Mouse (Mus musculus) layer of hippocampus, postnatal 25 days (tissue): ENCODE measurements around the gene Styx. TPM values are rescaled to one million over a fixed set of nuclear protein-coding genes. Genes with fewer than 3 reads are reported as not detected.
"Not testable (repeated sequence)": the region's sequence is repeated elsewhere in the genome, so short reads cannot be mapped to it uniquely, and the experiment has no call there.

Experiments used
- DNase-seq, 2 experiments: peaks; one replicate each; pipeline ENCODE4 v3.0.0; 2022; ENCODE audit warnings: mixed read lengths in 2 of 2, low spot score in 1 of 2; ENCODE audit errors: extremely low spot score in 1 of 2
- microRNA-seq, 2 experiments: library from miRNA; unstranded; fragments of <30 nt; microRNA quantifications; one replicate each; pipeline ENCODE4 v1.2.0; 2021
- total RNA-seq, 2 experiments: library from RNA; stranded (reverse); gene quantifications; 2 replicates each; pipeline ENCODE4 v1.2.3; 2021

Gene Styx
- total RNA-seq, 2 experiments from 2014 or later: 15.0 to 16.8 TPM

GRCm38 (mm10) chr14:45462875-45463475 is 112.1 kb downstream of the Styx start:
- DNase-seq: no peak

- DNase-seq: no peak
Measured at GRCm38 (mm10) chr14:45463599-45463998, 112.7 kb downstream of the Styx start.

- DNase-seq: no peak
Measured at GRCm38 (mm10) chr14:45464036-45465035, 113.4 kb downstream of the Styx start.

DNA sequence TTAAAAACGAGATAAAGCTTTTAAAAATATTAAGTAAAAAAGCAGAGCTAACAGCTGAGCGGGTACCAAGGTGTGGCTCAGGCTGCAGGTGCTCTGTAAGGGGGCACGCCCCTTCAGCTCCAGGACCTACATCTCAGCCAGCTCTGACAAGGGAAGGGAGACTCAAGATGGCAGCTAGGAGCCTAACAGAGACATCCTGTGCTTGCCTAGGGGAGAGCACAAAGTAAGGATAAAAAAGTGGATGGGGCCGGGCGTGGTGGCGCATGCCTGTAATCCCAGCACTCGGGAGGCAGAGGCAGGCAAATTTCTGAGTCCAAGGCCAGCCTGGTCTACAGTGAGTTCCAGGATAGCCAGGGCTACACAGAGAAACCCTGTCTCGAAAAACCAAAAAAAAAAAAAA is 115.5 kb downstream of the Styx start:
- not testable (repeated sequence) for DNase-seq

- DNase-seq: no peak
Measured at GRCm38 (mm10) chr14:45469446-45469845, 118.6 kb downstream of the Styx start.

Small RNA genes lying within 50 kb of the gene (microRNA-seq; reads per million reads assigned to microRNA genes)
- gene Gm25353: 0 reads per million in 2 experiments

Other genes with a start within 250 kb of the Styx start
- gene Gpr137c, start 131.4 kb upstream of the Styx start, total RNA-seq: 10 to 100 TPM; 23.2 to 23.9 TPM
- gene Txndc16, start 130.8 kb upstream of the Styx start, total RNA-seq: 10 to 100 TPM; 63.3 to 70.8 TPM
- 10 to 100 TPM; 30.4 to 34.5 TPM for gene Ero1l, start 32.3 kb upstream of the Styx start, total RNA-seq
- gene Psmc6, start 21.3 kb upstream of the Styx start, total RNA-seq: 10 to 100 TPM; 94.3 to 95.2 TPM
- 10 to 100 TPM; 11.8 to 17.1 TPM for gene Gnpnat1, start 53.8 kb downstream of the Styx start, total RNA-seq
- 100 to 1,000 TPM; 106 to 112 TPM for gene Fermt2, start 179.0 kb downstream of the Styx start, total RNA-seq